Mouse (Mus musculus) lung, postnatal 10 days (tissue): ENCODE measurements at regions not wholly inside any gene's neighbourhood (a gene's known extent, or its start where the extent isn't known, plus 50 kb on each side); places are given as distances from the start of the nearest gene placed in this dataset.
"Not testable (repeated sequence)": the region's sequence is repeated elsewhere in the genome, so short reads cannot be mapped to it uniquely, and the experiment has no call there.

Source experiments
- DNase-seq: peaks from one replicate; pipeline ENCODE4 v3.0.0; 2021

DNA sequence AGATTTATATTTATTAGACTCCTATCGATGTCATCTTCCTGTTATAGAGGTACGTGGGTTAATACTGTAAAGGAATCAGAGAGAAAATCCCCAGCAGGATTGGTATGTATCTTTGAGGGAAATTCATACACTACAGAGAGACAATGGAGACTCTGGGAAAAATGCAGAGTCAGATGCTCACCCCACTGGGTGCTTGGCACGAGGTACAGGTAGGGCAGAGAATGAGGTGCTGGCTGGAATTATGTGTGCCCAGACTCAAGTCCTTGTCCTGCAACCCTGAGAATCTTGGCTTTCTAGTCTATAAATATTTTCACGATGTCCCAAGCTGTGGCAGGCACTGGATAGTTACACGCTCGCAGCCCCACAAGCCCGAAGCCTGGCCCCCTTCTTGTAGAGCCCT is 57.8 kb upstream of the Cry1 start:
- no peak for DNase-seq

- no peak for DNase-seq
Measured at GRCm38 (mm10) chr10:85243556-85243955, 58.7 kb upstream of the Cry1 start.

DNA sequence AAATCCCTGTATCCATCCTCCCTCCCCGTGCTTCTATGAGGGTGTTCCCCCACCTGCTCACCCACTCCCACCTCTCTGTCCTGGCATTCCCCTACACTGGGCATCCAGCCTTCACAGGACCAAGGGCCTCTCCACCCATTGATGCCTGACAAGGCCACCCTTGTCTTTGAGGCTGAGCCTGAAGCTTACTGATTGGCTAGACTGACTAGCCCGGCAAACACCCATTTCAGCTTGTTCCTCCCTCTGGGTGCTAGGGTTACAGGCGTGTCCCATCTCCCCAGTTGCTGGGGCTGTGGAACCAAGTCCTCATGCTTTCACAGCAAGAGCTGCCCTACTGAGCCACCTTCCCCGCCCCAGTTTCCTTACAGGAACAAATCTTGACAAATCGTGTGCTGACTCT is 80.9 kb upstream of the Cry1 start:
- no peak for DNase-seq

DNA sequence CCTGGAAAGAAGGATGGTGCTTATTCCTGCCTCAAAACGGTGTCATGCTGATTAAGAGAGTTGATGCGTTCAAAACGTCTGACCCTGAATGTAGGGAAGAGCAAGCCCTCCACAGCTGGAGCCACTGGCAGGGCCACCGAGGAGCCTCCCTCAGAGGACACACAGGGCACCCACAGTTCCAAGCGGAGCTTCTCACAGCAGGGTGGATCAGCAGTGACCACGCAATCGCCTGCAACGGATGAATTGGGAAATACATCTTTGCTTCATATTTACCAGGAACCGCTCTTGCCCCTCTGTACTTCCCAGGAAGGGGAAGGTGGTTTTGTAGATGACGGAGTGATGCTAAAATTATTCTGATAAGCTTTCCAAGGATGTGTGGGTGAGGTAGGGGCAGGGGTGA is 81.3 kb upstream of the Cry1 start:
- DNase-seq: no peak

DNA sequence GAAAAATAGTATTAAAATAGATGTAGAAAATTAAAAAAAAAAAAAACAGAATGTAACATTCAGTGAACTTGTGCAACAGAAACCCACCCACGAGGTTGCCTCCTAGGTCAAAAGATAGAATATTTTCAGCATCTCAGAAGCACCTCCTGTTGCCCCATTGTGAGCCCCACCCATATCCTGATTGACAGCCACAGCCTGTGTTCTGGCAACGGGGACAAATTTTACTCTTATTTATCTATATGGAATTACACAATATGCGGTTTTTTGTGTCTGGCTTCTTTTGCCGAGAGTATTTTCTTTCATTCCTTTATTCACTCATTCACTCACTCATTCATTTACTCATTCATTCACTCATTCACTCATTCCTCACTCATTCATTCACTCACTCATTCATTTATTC is 81.9 kb upstream of the Cry1 start:
- DNase-seq: no peak

DNA sequence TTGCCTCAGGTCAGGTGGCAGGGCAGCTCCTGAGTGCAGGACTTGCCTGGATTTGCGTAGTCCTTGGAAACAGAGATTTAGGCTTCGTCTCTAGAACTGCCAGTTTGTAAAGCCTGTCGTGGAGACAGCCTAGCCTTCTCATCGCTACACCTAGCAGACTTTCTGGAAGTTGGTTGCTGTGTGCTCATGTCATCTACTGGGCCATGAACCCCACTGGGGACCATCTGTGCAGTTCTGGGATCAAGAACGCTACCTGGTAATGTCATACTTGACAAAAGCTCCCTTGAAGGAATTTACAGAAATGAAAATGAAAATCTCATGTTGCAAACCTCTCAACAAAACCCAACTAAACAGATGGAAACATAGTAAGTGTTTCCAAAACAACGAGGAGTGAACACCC is 85.3 kb upstream of the Cry1 start:
- no peak for DNase-seq

- DNase-seq: no peak
Measured at GRCm38 (mm10) chr10:85276793-85277192, 91.9 kb upstream of the Cry1 start.

GRCm38 (mm10) chr10:85291733-85292476 is 94.7 kb upstream of the Btbd11 start:
- no peak for DNase-seq

DNA sequence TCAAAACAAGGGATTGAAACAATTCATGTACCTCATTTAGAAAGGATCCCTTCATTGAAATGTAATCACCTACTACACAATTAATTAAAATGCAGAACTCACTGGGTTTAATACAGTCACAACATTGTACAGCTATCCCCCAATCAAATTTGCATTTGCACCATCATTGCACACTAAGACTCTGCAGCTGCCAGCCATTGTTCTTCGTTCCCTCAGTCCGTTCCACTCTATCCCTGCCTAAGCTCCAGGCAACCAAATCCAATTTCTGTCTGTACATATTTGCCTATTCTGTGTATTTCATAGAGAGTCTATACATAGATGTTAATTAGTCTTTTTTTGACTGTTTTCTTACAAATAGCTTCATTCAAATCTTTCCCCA is 94.1 kb upstream of the Btbd11 start:
- no peak for DNase-seq

- DNase-seq: no peak
Measured at GRCm38 (mm10) chr10:85293071-85293783, 93.4 kb upstream of the Btbd11 start.

DNA sequence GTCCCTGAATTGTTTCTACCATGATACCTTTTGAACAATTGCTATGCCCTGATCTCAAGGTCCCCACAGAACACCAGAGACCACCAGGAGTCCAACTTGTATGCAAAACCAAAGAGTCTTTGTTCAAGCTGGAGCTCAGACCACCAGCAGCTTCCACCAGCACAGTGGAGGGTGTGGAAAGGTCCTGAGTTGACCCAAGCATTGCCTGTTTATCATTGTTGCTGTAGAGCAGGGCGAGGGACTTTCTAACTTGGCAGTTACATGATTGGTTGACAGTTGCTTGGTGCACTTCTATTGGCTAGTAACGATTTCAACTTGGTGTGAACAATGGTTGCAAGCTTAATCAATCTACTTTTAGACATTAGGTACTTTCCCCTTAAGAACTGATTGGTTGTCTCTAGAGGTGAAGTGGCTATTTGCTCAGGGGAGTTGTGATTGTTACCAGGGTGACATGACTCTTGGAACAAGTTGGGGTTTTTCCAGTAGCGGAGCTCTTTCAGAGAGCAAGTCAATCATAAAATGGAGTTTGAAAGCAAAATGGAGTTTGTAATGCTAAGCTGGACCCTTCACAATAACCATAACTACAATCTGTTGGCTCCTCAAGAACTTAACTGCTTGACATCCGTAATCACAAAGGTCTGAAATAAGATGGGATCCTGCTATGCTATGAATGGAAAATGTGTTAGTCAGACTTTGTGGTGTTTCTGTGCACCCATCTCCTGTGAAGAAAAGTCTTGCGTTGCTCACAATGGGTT is 91.3 kb upstream of the Btbd11 start:
- DNase-seq: no peak

DNA sequence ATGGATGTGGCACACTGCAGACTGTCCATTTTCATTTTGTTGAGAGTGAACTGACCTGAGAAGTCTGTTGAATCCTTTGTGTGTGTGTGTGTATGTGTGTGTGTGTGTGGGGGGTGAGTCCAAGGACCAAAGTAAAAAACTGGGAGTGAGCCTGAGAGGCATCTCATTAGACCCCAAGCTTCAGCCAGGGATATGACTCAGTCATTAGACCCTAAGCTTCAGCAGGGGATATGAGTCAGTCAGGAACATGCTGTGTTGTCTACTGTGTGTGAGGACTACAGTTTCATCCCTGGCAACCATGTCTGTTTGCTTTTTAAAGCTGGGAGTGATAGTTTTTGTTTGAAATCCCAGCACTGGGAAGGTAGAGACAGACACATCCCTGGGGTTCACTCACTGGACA is 74.8 kb upstream of the Btbd11 start:
- no peak for DNase-seq

DNA sequence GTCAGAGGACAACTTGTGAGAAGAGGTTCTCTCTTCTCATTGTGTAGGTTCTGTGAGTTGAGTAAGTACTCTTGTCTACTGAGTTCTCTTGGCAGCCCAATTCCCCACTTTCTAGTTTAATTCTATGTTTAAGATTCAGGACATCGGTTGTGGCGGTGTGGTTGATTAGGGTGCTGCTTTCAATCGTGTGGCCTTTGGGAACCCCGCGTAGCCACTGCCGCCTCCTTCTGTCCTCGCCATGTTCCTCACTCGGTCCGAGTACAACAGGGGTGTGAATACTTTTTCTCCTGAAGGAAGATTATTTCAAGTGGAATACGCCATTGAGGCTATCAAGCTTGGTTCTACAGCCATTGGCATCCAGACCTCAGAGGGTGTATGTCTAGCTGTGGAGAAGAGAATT is 73.3 kb upstream of the Btbd11 start:
- DNase-seq: not testable (repeated sequence)

- peak; percentile 62 for DNase-seq
Measured at GRCm38 (mm10) chr10:85320971-85321370, 65.6 kb upstream of the Btbd11 start.

- DNase-seq: no peak
Measured at GRCm38 (mm10) chr10:85322280-85322679, 64.3 kb upstream of the Btbd11 start.

DNA sequence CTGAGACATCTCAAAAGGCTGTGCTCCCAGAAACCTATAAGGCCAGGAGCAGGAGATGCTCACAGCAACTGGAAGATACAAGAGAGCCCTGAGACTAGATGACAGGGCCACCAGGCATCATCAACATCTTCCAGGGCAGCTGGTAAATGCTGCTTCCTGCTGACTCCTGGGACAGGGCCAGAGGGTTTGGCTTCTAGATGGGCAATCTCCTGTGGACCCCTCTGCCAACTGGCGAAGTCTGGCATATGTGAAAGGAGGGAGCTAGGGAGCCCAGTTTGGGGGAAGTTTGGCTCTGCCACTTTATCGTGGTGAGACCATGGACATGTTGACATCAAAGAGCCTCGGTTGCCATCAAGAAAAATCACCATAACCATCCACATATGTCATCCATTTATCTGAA is 57.2 kb upstream of the Btbd11 start:
- DNase-seq: no peak

DNA sequence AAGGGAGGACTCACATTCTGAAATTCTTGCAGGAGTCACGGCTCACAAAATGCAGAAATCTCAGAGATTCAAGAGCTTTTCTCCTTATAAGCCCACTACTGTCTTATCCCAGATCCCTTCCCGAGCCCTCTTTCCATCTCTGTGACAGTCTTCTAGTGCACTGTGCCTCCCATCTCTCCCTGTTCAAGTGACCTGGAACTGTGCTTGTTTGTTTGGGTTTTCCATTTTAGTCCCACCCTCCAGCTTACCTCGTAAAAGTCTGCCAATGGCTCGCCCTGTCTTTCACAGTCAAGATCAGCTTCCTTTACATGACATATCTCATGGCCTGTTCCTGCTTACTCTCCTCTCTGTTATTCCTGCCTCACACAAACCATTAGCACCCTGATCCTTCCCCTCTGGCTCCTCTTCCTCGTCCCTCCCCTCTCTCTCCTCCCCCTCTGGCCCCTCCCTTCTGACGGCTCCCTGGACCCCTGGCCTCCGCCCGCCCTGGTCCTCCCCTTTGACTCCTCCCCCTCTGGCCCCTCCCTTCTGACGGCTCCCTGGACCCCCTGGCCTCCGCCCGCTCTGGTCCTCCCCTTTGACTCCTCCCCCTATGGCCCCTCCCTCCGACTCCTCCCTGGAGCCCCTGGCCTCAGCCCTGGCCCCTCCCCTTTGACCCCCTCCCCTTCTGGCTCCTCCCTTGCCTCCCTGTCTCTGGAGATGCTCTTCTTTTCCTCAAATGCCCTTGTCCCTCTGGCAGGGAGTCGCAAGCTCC is 55.5 kb upstream of the Btbd11 start:
- peak; percentile 80 for DNase-seq
